Mouse (Mus musculus) embryonic facial prominence, embryonic 15.5 days (tissue): ENCODE data around the gene Mvk. TPM values are rescaled to one million over a fixed set of nuclear protein-coding genes. Genes with fewer than 3 reads are reported as not detected.
A peak's percentile ranks its signal among the peaks of the same experiment; 100 is the strongest.

ENCODE experiments used
- ATAC-seq: fragments of 200-750 bp; cut with Nextera tagmentation; 2 replicates; pipeline ENCODE4 v1.8.0; 2017; ENCODE audit warnings: low read depth, moderate TSS enrichment; ENCODE audit not compliant: insufficient number of reproducible peaks, low FRiP score, low TSS enrichment
- H3K27ac ChIP-seq: fragments of 300-500 bp; sonication (generic); replicated peaks from 2 replicates; pipeline ENCODE4 v1.5.1; 2015; ENCODE audit warnings: mild to moderate bottlenecking, inconsistent platforms
- H3K27me3 ChIP-seq: fragments of 300-500 bp; sonication (generic); 2 replicates; pipeline ENCODE4 v1.6.1; 2015; ENCODE audit warnings: inconsistent platforms
- H3K36me3 ChIP-seq: fragments of 300-500 bp; sonication (generic); 2 replicates; pipeline ENCODE4 v1.6.1; 2015; ENCODE audit warnings: mild to moderate bottlenecking, inconsistent platforms
- H3K4me1 ChIP-seq: fragments of 300-500 bp; sonication (generic); 2 replicates; pipeline ENCODE4 v1.6.1; 2015; ENCODE audit warnings: inconsistent platforms
- H3K4me2 ChIP-seq: fragments of 300-500 bp; sonication (generic); replicated peaks from 2 replicates; pipeline ENCODE4 v1.6.1; 2015; ENCODE audit warnings: mild to moderate bottlenecking, inconsistent platforms
- H3K4me3 ChIP-seq: fragments of 300-500 bp; sonication (generic); replicated peaks from 2 replicates; pipeline ENCODE4 v1.5.1; 2015; ENCODE audit warnings: mild to moderate bottlenecking, inconsistent platforms
- H3K9ac ChIP-seq: fragments of 300-500 bp; sonication (generic); 2 replicates; pipeline ENCODE4 v1.6.1; 2015; ENCODE audit warnings: inconsistent platforms
- H3K9me3 ChIP-seq: fragments of 300-500 bp; sonication (generic); replicated peaks from 2 replicates; pipeline ENCODE4 v1.6.1; 2016; ENCODE audit warnings: inconsistent platforms
- WGBS: fragments of 180-500 bp; shearing (Covaris S2); methylation state at CpG from one replicate; pipeline ENCODE4 v1.1.7; 2015; 5-methylcytosine and 5-hydroxymethylcytosine counted together
- polyA plus RNA-seq: library from polyadenylated mRNA; unstranded; fragments of >200 nt; fragmentation: Nextera tagmentation; extraction: Ambion mirVana; gene quantifications from 2 replicates; pipeline ENCODE4 v1.2.1, GENCODE M21; 2015

Gene Mvk
- polyA plus RNA-seq, 1 experiment from 2014 or later: 51.8 TPM

- Histone ChIP-seq H3K4me1 (peaks cover 25% of the 10 kb centered on the region), H3K27me3 (no peaks in the 10 kb centered on the region; the same call in 1 of the 2 replicates), H3K4me3 (no peak overlapping the region), H3K27ac (peak overlapping the region; percentile 44; the same call in 1 of the 2 replicates), H3K9me3 (no peaks in the 10 kb centered on the region), H3K4me2 (no peak overlapping the region), H3K9ac (no peak overlapping the region), H3K36me3 (no peaks in the 10 kb centered on the region)
- ATAC-seq: no peak
- WGBS: 7% methylated on average over 7 of the region's 7 CpGs
These were observed 17.2 kb downstream of the Mvk start for GRCm38 (mm10) chr5:114461238-114461637.

- Histone ChIP-seq H3K4me3 (no peak overlapping the region), H3K36me3 (no peaks in the 10 kb centered on the region), H3K9ac (no peak overlapping the region), H3K9me3 (no peaks in the 10 kb centered on the region), H3K4me2 (no peak overlapping the region), H3K27ac (no peak overlapping the region), H3K27me3 (no peaks in the 10 kb centered on the region; the same call in 1 of the 2 replicates), H3K4me1 (peaks cover 35% of the 10 kb centered on the region)
- no peak for ATAC-seq
- 77% methylated on average over 24 of the region's 24 CpGs for WGBS
These were observed 18.3 kb downstream of the Mvk start for GRCm38 (mm10) chr5:114462067-114463040.

GRCm38 (mm10) chr5:114464561-114464960 is 20.5 kb downstream of the Mvk start:
- no peak overlapping the region for H3K4me2 ChIP-seq
- H3K9me3 ChIP-seq: no peaks in the 10 kb centered on the region
- no peaks in the 10 kb centered on the region; the same call in 1 of the 2 replicates for H3K27me3 ChIP-seq
- H3K27ac ChIP-seq: no peak overlapping the region
- H3K9ac ChIP-seq: no peak overlapping the region
- H3K4me1 ChIP-seq: peaks cover 41% of the 10 kb centered on the region
- no peaks in the 10 kb centered on the region for H3K36me3 ChIP-seq
- no peak overlapping the region for H3K4me3 ChIP-seq
- no peak for ATAC-seq
- 81% methylated on average over 2 of the region's 2 CpGs for WGBS

GRCm38 (mm10) chr5:114465641-114466040 is 21.6 kb downstream of the Mvk start:
- H3K4me3 ChIP-seq: no peak overlapping the region
- 66% methylated on average over 7 of the region's 7 CpGs for WGBS

GRCm38 (mm10) chr5:114467019-114467418 is 22.9 kb downstream of the Mvk start:
- Histone ChIP-seq H3K27me3 (no peaks in the 10 kb centered on the region; the same call in 1 of the 2 replicates), H3K9ac (no peak overlapping the region), H3K27ac (no peak overlapping the region), H3K4me1 (peaks cover 24% of the 10 kb centered on the region), H3K4me2 (peak overlapping the region; percentile 60), H3K4me3 (peak overlapping the region; percentile 34), H3K9me3 (no peaks in the 10 kb centered on the region), H3K36me3 (no peaks in the 10 kb centered on the region)
- no peak for ATAC-seq
- under 1% methylated on average over 11 of the region's 11 CpGs for WGBS

More at GRCm38 (mm10) chr5:114465641-114466040, 21.6 kb downstream of the Mvk start:
- no peak for ATAC-seq
- H3K4me1 ChIP-seq: peaks cover 31% of the 10 kb centered on the region
- no peaks in the 10 kb centered on the region; the same call in 1 of the 2 replicates for H3K27me3 ChIP-seq
- no peak overlapping the region for H3K27ac ChIP-seq
- H3K36me3 ChIP-seq: no peaks in the 10 kb centered on the region
- H3K4me2 ChIP-seq: no peak overlapping the region
- H3K9ac ChIP-seq: no peak overlapping the region
- no peaks in the 10 kb centered on the region for H3K9me3 ChIP-seq

- Histone ChIP-seq H3K27me3 (no peaks in the 10 kb centered on the region), H3K4me2 (peak overlapping the region; percentile 60), H3K4me3 (peak overlapping the region; percentile 34), H3K9me3 (no peaks in the 10 kb centered on the region), H3K36me3 (no peaks in the 10 kb centered on the region), H3K4me1 (peaks cover 24% of the 10 kb centered on the region), H3K27ac (peak overlapping the region; percentile 23; the same call in 1 of the 2 replicates), H3K9ac (no peak overlapping the region)
- ATAC-seq: peak; percentile 64
- 0% methylated on average over 12 of the region's 13 CpGs for WGBS
These were observed 23.4 kb downstream of the Mvk start for GRCm38 (mm10) chr5:114467430-114467829.

- 59% methylated on average over 4 of the region's 4 CpGs for WGBS
- Histone ChIP-seq H3K4me2 (no peak overlapping the region; the same call in 1 of the 2 replicates), H3K9ac (no peak overlapping the region), H3K27me3 (no peaks in the 10 kb centered on the region), H3K4me1 (peaks cover 24% of the 10 kb centered on the region), H3K36me3 (no peaks in the 10 kb centered on the region), H3K27ac (no peak overlapping the region), H3K9me3 (no peaks in the 10 kb centered on the region), H3K4me3 (no peak overlapping the region)
- ATAC-seq: no peak
These were observed 23.9 kb downstream of the Mvk start for GRCm38 (mm10) chr5:114468007-114468406.

- H3K27ac ChIP-seq: no peak overlapping the region
- H3K27me3 ChIP-seq: no peaks in the 10 kb centered on the region
- H3K4me2 ChIP-seq: no peak overlapping the region
- H3K4me3 ChIP-seq: no peak overlapping the region
- ATAC-seq: no peak
- no peaks in the 10 kb centered on the region for H3K36me3 ChIP-seq
- H3K9me3 ChIP-seq: no peaks in the 10 kb centered on the region
- 70% methylated on average over 3 of the region's 3 CpGs for WGBS
- no peak overlapping the region for H3K9ac ChIP-seq
- peaks cover 34% of the 10 kb centered on the region for H3K4me1 ChIP-seq
These were observed 26.3 kb downstream of the Mvk start for GRCm38 (mm10) chr5:114470359-114470758.

- no peak for ATAC-seq
- WGBS: 36% methylated on average over 35 of the region's 35 CpGs
- Histone ChIP-seq H3K9ac (no peak overlapping the region), H3K4me3 (no peak overlapping the region), H3K4me1 (peaks cover 10% of the 10 kb centered on the region), H3K9me3 (no peaks in the 10 kb centered on the region), H3K27me3 (peaks cover 10% of the 10 kb centered on the region; the same call in 1 of the 2 replicates), H3K4me2 (no peak overlapping the region; the same call in 1 of the 2 replicates), H3K36me3 (no peaks in the 10 kb centered on the region), H3K27ac (0 out of 2 replicates have a peak overlapping the region, but pooled peaks have one; percentile 2)
These were observed 30.8 kb downstream of the Mvk start for GRCm38 (mm10) chr5:114474741-114475491.

- H3K27me3 ChIP-seq: peaks cover 15% of the 10 kb centered on the region
- no peak for ATAC-seq
- WGBS: 65% methylated on average over 12 of the region's 12 CpGs
These were observed 34.2 kb downstream of the Mvk start for GRCm38 (mm10) chr5:114478267-114478666.

GRCm38 (mm10) chr5:114482587-114483011 is 38.5 kb downstream of the Mvk start:
- Histone ChIP-seq H3K27ac (no peak overlapping the region), H3K4me1 (peaks cover 9% of the 10 kb centered on the region), H3K4me3 (no peak overlapping the region), H3K36me3 (no peaks in the 10 kb centered on the region), H3K4me2 (no peak overlapping the region; the same call in 1 of the 2 replicates), H3K27me3 (peaks cover 13% of the 10 kb centered on the region), H3K9ac (no peak overlapping the region), H3K9me3 (no peaks in the 10 kb centered on the region)
- ATAC-seq: no peak; the same call in 1 of the 2 replicates
- WGBS: 14% methylated on average over 14 of the region's 14 CpGs

More at GRCm38 (mm10) chr5:114478267-114478666, 34.2 kb downstream of the Mvk start:
- H3K9ac ChIP-seq: no peak overlapping the region
- no peak overlapping the region for H3K4me2 ChIP-seq
- peaks cover 19% of the 10 kb centered on the region for H3K4me1 ChIP-seq
- no peaks in the 10 kb centered on the region for H3K36me3 ChIP-seq
- H3K27ac ChIP-seq: no peak overlapping the region
- no peaks in the 10 kb centered on the region for H3K9me3 ChIP-seq
- no peak overlapping the region for H3K4me3 ChIP-seq
